Mouse (Mus musculus) mouse trophoblast stem cell (cell line): ENCODE results near the gene Rpl11.

ENCODE experiments used
- in situ Hi-C, 2 experiments: fragments of 300-500 bp; cut with MseI, MboI; formaldehyde crosslinking; loops; 2 replicates in 1 of 2; 3 replicates in 1 of 2; pipeline ENCODE4 v1.15.1; 2025

Gene Rpl11

DNA sequence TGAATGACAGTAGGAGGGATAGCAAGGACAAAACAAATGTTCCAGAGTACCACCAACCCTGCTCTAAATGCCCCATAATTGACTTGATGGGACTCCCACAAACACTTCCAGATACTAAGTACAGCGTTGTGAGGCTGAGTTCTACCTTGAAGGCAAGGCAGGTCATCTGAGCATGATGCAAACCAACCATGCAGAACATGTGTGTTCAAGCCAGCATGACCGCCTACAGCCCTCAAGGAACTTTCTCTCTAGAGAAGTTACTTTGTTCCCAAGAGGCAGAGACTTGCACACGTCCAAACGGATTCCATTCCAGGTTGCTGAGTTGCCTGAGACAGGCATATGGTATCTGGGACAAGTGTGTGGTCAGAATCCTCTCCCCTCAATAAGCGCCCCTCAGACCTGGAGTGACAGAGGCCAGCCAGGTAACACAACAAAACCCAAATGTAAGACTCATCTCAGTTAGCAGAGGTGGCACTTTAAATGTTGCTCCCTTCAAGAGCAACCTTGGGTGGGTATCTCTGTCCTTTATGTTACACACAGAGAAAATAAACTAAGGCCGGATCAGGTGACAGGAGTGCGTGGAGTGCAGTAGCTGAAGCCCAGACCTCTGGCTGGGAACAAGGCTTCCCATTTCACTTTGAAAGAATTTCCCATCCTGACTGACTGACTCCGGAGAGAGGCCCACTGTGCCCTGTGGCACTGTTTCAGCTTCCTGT, 25.7 kb downstream of the Rpl11 start:
- in situ Hi-C loops: no loop called here

DNA sequence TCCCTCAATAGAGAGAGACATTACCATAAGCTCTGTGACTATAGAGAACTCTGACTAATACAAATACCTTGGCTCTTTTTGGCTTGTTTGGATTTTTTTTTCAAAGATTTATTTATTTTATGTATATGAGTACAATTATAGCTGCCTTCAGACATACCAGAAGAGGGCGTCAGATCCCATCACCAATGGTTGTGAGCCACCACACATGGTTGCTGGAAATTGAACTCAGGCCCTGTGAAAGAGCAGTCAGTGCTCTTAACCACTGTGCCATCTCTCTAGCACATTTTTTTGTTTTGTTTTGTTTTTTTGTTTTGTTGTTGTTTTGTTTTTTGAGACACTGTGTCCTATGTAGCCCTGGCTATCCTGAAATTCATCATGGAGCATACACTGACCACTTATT, 27.9 kb downstream of the Rpl11 start:
- in situ Hi-C loops: no loop called here

- in situ Hi-C loops: no loop called here
These were observed 30.3 kb downstream of the Rpl11 start for GRCm38 (mm10) chr4:136022924-136023323.

DNA sequence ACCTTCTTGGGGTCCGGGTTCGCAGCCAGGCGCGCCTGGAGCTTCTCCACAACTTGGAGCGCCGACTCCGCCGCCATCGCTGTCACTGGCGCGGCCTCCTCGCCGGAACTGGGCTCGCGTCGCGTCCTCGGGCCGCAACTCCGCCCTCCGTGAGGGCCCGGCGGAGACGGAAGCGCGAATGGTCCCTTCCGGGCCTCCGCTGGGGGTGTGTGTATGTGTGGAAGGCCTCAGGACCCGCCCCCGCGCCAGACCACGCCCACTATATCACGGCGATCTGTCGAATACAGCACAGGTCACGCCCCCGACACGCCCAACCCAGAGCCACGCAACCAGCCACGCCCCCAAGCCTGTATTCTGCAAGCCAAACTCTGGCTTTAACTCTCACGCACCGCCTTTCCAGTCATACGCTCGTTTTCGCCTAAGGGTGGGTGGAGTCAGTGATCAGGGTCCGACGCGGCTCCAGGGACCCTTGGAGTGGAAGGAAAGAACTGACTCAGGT, 31.6 kb downstream of the Rpl11 start, which contains the start of gene Eloa:
Gene Eloa (minus strand): TSS at position 215 of the 499 bp plus-strand sequence.
- in situ Hi-C loops: no loop called here

- in situ Hi-C loops: no loop called here
These were observed 32.3 kb downstream of the Rpl11 start for GRCm38 (mm10) chr4:136020743-136021548.

- in situ Hi-C loops: no loop called here
These were observed 37.1 kb downstream of the Rpl11 start for GRCm38 (mm10) chr4:136016059-136016602.

GRCm38 (mm10) chr4:136010586-136010985, 42.6 kb downstream of the Rpl11 start:
- in situ Hi-C loops: no loop called here

DNA sequence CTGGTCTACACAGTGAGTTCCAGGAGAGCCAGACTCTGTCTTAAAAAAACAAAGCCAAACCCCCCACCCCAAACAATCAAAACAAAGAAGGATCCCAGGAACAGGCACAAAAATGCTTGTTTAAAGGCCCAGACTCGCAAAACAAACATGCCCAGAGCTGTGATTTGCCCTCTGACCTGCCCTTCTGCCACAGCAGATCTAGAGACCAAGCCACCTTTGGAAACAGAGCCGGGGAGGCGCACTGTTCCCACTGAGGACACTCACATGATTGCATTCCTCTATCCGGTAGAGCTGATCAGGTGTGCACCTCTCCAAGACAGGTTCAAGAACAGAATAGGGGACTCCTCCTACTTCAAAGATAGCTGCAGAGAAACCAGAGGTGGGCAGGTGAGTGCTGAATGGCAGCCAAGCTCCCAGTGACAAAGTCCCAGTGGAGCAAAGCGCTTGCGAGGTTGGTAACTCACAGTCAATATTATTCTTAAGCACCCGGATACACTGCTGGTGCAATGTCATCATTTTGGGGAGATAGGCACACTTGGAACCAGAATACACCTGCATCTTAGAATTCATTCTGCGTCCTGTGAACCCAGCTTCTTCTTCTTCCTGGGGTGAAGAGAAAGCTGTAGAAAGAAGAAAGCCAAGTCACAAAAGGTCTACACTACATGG, 44.3 kb downstream of the Rpl11 start:
- in situ Hi-C loops: no loop called here

- in situ Hi-C loops: no loop called here
These were observed 46.4 kb downstream of the Rpl11 start for GRCm38 (mm10) chr4:136006821-136007220.

DNA sequence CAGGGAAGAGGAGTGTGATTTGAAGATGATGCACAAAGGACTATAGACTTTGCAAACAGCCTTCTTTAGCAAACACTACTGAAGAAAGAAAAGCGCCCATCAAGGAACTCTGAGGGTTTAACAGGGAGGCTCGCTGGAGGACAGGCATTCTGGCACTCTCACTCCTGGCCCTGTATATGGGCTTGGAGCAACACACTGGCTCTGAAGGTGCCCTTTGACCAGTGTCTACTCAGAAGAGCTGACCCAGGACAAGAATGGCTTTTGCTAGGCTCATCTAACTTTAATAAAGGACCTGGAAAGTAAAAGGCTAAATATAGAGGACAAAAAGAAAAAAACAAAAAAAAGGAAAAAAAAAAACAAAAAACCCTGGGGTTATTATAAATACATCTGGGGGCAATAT, 48.3 kb downstream of the Rpl11 start:
- in situ Hi-C loops: no loop called here

DNA sequence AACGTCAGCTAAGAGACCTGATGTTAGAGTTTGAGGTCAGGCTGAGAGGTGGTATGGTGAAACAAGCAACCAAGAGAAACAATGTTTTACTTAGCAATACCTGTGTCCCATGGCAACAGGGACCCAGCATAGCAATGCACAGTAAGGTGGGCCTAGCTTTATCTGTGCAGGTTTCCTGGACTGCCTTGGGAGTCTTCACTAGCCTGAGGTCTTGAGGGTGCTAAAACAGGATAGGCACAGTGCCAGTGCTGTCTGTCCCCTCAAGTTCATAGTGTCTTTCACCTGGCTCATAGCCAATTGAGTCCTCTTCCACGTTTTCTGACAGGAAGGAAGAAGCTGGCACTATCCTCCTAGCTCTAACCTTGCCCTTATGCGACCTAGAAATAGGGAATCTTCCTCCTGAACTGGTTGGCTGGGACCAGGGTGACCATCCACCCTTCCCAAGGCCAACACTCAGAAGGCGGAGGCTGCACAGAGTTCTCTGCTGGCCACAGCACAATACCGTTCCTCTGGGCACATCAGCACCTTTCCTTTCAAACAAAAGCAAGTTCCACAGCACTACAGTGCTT, 49.0 kb downstream of the Rpl11 start:
- in situ Hi-C loops: no loop called here

- in situ Hi-C loops: no loop called here
These were observed 58.1 kb downstream of the Rpl11 start for GRCm38 (mm10) chr4:135995118-135995517.

DNA sequence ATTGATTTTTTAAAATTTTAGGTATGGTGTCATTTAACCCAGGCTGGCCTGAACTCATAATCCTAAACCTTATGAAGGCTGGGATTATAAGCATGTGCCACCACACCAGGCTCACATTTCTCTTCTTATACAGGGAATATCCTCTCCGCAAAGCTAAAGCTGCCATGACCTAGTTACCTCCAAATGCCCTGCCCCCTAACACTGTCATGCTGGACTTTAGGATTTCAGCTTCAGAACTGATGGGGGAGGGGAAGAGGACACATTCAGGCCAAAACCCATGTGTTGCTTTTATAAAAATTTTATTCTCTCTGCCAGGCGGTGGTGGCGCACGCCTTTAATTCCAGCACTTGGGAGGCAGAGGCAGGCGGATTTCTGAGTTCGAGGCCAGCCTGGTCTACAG, 59.3 kb downstream of the Rpl11 start:
- in situ Hi-C loops: no loop called here

DNA sequence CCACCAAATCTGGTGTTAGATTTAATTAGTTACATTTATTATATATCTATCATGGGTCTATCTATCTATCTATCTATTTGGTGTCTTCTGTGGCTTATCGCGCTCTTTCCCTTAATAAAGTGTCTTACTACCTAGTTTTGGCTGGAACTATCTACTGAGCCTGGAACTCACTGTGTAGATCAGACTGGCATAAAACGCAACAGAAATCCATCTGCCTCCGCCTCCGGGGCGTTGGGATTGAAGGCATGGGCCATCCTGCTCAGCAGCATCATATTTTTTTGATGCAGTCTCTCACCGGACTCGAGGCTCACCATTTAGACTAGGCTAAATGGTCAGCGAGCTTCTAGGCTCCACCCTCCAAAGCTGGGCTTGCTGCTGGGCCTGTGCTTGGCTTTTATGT, 65.5 kb downstream of the Rpl11 start:
- in situ Hi-C loops: no loop called here

GRCm38 (mm10) chr4:135986943-135987710, 66.1 kb downstream of the Rpl11 start, which contains the start of gene Pithd1:
Gene Pithd1 (minus strand): TSS chr4:135987264.
- in situ Hi-C loops: no loop called here

DNA sequence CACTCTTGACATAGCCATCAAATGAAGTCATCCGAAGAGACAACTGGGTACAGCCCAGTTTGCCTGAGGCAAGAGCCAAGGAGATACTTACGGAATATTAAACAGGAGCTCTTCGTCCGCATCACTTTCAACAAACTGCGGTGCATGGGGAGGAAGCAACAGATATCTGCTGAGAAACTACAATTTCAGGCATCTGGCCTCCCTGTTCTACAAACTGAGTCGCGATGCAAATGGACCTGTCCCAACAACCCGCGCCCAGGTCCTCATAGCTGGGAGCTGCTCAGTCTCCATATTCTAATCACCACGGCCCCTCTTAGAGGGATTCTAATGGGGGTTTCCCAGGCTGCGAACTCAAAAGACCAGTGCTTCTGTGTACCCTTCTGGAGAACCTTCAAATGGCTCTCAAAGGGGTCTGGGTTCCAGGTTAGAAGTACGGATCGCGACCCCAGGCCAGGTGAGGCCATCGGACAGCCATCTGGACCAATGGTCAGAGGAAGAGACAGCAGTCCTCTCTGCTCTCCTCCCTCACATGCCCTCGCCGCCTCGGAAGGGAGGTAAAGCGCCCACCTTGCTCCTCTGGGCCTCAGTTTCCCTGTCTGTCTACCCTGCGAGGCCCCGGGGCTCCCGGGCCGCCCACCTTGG, 66.8 kb downstream of the Rpl11 start:
- in situ Hi-C loops: no loop called here

- in situ Hi-C loops: no loop called here
These were observed 67.5 kb downstream of the Rpl11 start for GRCm38 (mm10) chr4:135985769-135986168.

DNA sequence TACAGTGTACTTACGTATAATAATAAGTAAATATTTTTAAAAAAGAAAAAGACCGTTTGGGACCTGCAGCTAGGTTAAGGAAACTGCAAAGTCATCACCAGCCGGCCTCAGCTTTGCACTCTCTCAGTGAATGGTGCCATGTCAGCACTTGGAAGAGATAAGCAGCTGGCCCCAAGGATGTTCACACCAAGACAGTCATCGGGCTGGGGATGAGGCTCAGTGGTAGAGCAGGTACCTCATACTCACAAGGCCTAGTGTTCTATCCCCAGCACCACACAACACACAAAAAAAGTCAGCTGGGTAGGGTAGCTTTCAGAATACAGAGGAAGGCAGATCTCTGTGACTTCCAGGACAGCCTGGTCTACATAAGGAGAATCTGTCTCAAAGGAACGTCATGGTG, 68.0 kb downstream of the Rpl11 start:
- in situ Hi-C loops: no loop called here

- in situ Hi-C loops: no loop called here
These were observed 68.7 kb downstream of the Rpl11 start for GRCm38 (mm10) chr4:135984556-135984955.

DNA sequence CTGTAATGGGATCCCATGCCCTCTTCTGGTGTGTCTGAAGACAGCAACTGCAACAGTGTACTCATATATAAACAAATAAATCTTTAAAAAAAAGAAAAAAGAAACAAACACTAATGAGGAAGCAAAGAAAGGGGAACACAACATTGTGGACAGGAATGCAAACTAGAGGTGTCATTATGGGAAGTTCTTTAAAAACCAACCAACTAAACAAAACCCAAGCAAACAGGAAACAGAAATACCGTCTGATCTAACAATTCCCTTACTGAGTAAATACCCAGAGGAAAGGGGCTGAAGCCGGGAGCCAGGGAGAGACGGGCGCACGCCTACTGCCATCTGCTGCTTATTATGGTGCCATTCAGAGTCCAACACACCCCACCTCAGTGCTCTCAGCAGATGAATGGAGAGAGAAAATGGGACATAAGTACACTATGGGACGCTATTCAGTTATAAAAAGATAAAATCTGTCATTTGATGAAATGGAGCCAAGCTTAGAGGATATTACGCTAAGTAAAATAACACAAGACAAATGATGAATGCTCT, 71.6 kb downstream of the Rpl11 start:
- in situ Hi-C loops: no loop called here
